Mouse (Mus musculus): Measurements from ENCODE around the gene Etnk2.

The Etnk2 gene

GRCm38 (mm10) chr1:133418164-133418800 lies 54.9 kb downstream of the Etnk2 start:
- no peak for DNase-seq

- no peak for DNase-seq
These were observed 55.9 kb downstream of the Etnk2 start for GRCm38 (mm10) chr1:133419178-133419834.

- no peak for DNase-seq
These were observed 57.1 kb downstream of the Etnk2 start for GRCm38 (mm10) chr1:133420491-133420890.

- DNase-seq, result no peak
These were observed 57.7 kb downstream of the Etnk2 start for GRCm38 (mm10) chr1:133421061-133421460.

- no peak for DNase-seq
These were observed 58.7 kb downstream of the Etnk2 start for GRCm38 (mm10) chr1:133421975-133422570.

GRCm38 (mm10) chr1:133422615-133423161 lies 59.3 kb downstream of the Etnk2 start:
- DNase-seq, result peak in 1 of 2 experiments; percentile 15

- DNase-seq, result peak in 1 of 2 experiments; percentile 20
These were observed 59.8 kb downstream of the Etnk2 start for GRCm38 (mm10) chr1:133423166-133423542.

- DNase-seq, result peak; percentile 64 to 68
These were observed 60.4 kb downstream of the Etnk2 start, which contains the start of gene Sox13 for GRCm38 (mm10) chr1:133423543-133424480. Gene Sox13 (minus strand): TSS chr1:133424377.

- no peak for DNase-seq
These were observed 61.3 kb downstream of the Etnk2 start for GRCm38 (mm10) chr1:133424547-133425140.
